Mouse (Mus musculus) lung, adult 2 months (tissue): ENCODE data around the gene Rtkn2. TPM values are rescaled to one million over a fixed set of nuclear protein-coding genes. Genes with fewer than 3 reads are reported as not detected.
A peak's percentile ranks its signal among the peaks of the same experiment; 100 is the strongest.

Experiments
- DNase-seq: peaks from one replicate; pipeline ENCODE4 v3.0.0; 2022
- H3K4me1 ChIP-seq: fragments of 200-500 bp; 2 replicates; pipeline ENCODE4 v1.6.1; 2011; ENCODE audit warnings: low read length; ENCODE audit not compliant: control insufficient read depth, insufficient read depth
- H3K4me3 ChIP-seq: fragments of 200-500 bp; replicated peaks from 2 replicates; pipeline ENCODE3; 2011; ENCODE audit warnings: low read depth, mild to moderate bottlenecking, control low read depth, low read length; ENCODE audit errors: extremely low read depth
- CTCF ChIP-seq: fragments of 200-500 bp; IDR thresholded peaks from 2 replicates; pipeline ENCODE4 v1.5.1; 2011; ENCODE audit warnings: mild to moderate bottlenecking, low read length, control low read depth; ENCODE audit not compliant: insufficient read depth
- POLR2A ChIP-seq: fragments of 200-500 bp; IDR thresholded peaks from 2 replicates; pipeline ENCODE4 v1.6.1; 2011; ENCODE audit warnings: low read depth, mild to moderate bottlenecking, control low read depth, low read length, borderline replicate concordance; ENCODE audit errors: extremely low read depth
- WGBS: fragments of 180-500 bp; shearing (Covaris S2); methylation state at CpG from one replicate; pipeline ENCODE4 v1.1.7; 2018; 5-methylcytosine and 5-hydroxymethylcytosine counted together
- polyA plus RNA-seq: library from polyadenylated mRNA; depleted of rRNA; stranded (reverse); fragments of >200 nt; gene quantifications from 2 replicates; pipeline ENCODE4 v1.2.3, GENCODE M21; 2012

Gene Rtkn2
- polyA plus RNA-seq, 1 experiment = 56.1 TPM

DNA sequence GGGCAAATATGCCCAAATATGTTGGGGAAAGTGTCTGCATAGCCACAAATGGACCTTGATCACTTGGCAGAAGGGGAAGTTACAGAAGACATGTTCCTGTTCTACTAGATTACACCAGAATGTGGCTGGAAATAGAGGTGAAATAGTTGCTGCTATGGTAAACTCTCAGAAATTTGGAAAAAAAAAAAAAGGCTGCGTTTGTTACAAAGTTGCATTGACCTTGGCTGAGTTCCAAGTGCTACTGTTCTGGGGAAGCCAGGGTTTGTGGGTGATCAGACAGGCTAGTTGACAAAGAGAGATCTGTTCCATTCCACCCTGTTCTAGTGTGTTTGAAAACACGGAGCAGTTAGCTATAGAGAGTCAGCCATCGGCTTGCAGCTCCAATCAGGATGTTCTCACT is 19.4 kb upstream of the Rtkn2 start:
- TF ChIP-seq CTCF (no peak), POLR2A (no peak)
- DNase-seq = no peak
- no peaks in the 10 kb centered on the region for H3K4me1 ChIP-seq
- no peak overlapping the region for H3K4me3 ChIP-seq
- WGBS = 38% methylated on average over 3 of the region's 3 CpGs

DNA sequence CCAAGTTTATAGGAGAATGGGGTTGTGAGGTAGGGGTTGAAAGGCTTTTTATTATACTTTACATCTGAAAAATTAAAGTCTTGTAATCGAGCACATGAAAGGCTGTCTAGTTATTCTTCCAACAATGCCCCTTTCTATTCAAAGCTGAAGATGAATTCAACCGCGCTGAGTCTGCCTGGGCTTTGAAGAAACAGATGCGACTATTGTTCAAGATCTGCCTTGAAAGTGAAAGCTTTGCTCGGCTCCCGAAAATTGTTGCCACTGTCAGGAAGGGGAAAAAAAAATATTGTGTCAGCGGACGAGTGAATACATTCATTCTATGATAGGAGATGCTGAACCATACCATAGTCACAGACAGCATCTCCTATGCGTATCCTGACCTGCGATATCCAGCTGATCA is 16.9 kb upstream of the Rtkn2 start:
- Histone ChIP-seq H3K4me1 (peaks cover 5% of the 10 kb centered on the region), H3K4me3 (peak overlapping the region; percentile 42)
- WGBS = 55% methylated on average over 10 of the region's 10 CpGs
- DNase-seq = no peak
- no peak for TF ChIP-seq CTCF
- TF ChIP-seq POLR2A = no peak

- WGBS = 85% methylated on average over 8 of the region's 8 CpGs
- TF ChIP-seq CTCF = no peak
- TF ChIP-seq POLR2A = no peak
- Histone ChIP-seq H3K4me3 (no peak overlapping the region), H3K4me1 (peaks cover 5% of the 10 kb centered on the region)
- DNase-seq = no peak
These were observed 15.3 kb upstream of the Rtkn2 start for GRCm38 (mm10) chr10:67964060-67964459.

GRCm38 (mm10) chr10:67965251-67965986 is 14.0 kb upstream of the Rtkn2 start:
- TF ChIP-seq CTCF (no peak), POLR2A (no peak)
- 79% methylated on average over 4 of the region's 4 CpGs for WGBS
- Histone ChIP-seq H3K4me3 (no peak overlapping the region), H3K4me1 (peaks cover 5% of the 10 kb centered on the region)
- DNase-seq = no peak

DNA sequence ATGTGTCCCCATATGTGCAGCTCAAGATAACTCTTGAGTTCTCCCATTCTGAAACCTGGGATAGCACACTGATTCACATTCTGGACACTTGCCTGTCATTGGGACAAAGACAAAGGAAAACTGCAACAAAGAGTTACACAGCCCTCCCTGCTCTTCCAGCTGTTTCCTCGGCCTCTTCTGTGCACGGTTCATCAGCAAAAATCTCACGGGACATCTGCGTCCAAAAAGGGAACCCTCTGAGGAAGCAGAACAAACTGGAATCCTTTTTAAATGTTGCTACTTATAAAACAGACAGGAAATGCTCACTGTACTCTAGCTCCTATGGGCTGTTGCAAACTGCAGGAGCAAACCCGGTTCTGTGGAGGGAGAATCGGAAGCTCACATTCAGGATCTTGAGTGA is 13.3 kb upstream of the Rtkn2 start:
- WGBS = 22% methylated on average over 6 of the region's 6 CpGs
- Histone ChIP-seq H3K4me1 (peaks cover 5% of the 10 kb centered on the region), H3K4me3 (no peak overlapping the region)
- no peak for DNase-seq
- TF ChIP-seq CTCF = no peak
- no peak for TF ChIP-seq POLR2A

- Histone ChIP-seq H3K4me1 (peaks cover 5% of the 10 kb centered on the region), H3K4me3 (no peak overlapping the region)
- 62% methylated on average over 2 of the region's 2 CpGs for WGBS
- no peak for TF ChIP-seq CTCF
- no peak for TF ChIP-seq POLR2A
- DNase-seq = no peak
These were observed 12.4 kb upstream of the Rtkn2 start for GRCm38 (mm10) chr10:67966983-67967382.

GRCm38 (mm10) chr10:67971166-67971796 is 8.1 kb upstream of the Rtkn2 start:
- WGBS = 66% methylated on average over 11 of the region's 11 CpGs
- DNase-seq = no peak
- Histone ChIP-seq H3K4me1 (peaks cover under 1% of the 10 kb centered on the region; the same call in 1 of the 2 replicates), H3K4me3 (no peak overlapping the region)
- TF ChIP-seq POLR2A (no peak), CTCF (no peak)

DNA sequence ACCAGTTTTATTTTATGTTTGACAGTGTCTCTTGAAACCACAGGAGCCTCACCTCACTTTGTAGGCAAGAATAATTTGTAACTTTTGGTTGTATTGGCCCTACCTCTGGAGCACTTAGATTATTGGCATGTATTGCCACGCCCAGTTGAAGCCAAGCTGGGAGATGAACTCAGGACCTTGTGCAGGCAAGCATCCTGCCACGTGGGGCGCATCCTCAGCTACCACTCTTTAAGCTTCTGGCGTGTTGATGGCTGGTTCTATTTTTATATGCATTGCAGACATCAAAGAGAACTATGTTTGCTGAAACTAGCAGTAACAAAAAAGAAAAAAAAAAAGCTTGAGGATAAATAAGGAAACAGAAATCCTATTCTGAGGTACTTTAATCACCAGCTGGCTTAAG is 2.1 kb upstream of the Rtkn2 start:
- WGBS = 46% methylated on average over 4 of the region's 4 CpGs
- Histone ChIP-seq H3K4me1 (no peaks in the 10 kb centered on the region), H3K4me3 (no peak overlapping the region)
- TF ChIP-seq POLR2A (no peak), CTCF (no peak)
- DNase-seq = no peak

DNA sequence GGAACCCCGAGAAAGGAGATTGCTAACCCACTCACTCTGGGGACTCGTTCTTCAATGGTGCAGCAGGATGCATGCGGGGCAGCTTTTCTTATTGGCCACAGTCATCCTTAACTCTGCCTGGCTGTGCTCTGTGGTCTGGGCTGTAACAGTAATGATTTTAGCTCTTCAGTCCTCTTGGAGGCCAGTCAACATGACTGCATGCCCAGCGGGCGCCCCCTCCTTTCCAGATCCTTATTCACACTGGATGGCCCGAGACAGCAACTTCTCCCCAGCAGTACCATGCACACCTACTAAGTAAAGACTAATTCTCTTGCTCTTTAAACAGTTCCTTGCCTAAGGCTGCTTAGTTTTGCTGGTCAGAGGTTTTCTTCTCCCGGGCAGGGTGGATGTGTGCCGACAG is 4.4 kb downstream of the Rtkn2 start:
- WGBS = 88% methylated on average over 8 of the region's 8 CpGs
- no peaks in the 10 kb centered on the region for H3K4me1 ChIP-seq
- DNase-seq = no peak
- peak overlapping the region; percentile 21 for H3K4me3 ChIP-seq
- no peak for TF ChIP-seq POLR2A
- TF ChIP-seq CTCF = no peak

GRCm38 (mm10) chr10:67984271-67984943 is 5.0 kb downstream of the Rtkn2 start:
- no peak for DNase-seq
- WGBS = 25% methylated on average over 13 of the region's 13 CpGs
- H3K4me1 ChIP-seq = no peaks in the 10 kb centered on the region
- no peak for TF ChIP-seq POLR2A
- peak; percentile 79 for TF ChIP-seq CTCF
- H3K4me3 ChIP-seq = no peak overlapping the region
